Mouse (Mus musculus): ENCODE data around the gene Paox. TPM values are rescaled to one million over a fixed set of nuclear protein-coding genes. Genes with fewer than 3 reads are reported as not detected.

Gene Paox
- total RNA-seq, 1 experiment: 9.1 TPM

DNA sequence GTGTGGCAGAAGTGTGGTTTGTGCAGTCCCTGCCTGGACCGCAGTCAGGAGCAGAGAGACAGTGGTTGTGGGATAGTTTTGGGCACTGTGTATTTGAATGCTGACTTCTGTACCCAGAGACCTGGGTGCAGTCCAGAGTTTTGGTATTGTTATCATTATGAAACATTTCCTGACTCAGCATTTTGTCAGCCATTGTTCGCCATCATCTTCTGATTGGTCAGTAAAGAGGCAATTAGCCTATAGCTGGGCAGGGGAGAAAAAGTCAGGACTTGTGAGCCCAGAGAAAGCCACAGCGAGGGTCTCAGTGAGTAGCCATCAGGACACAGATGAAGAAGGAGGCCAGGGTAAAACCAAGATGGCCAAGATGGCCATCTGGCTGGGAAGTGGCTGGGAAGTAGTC, 44.8 kb downstream of the Paox start:
- TF ChIP-seq ZC3H11A (IDR thresholded peaks at IDR 0.05; ENCODE audit: borderline replicate concordance, low read depth, low read length) (no peak), MAFK (IDR thresholded peaks at IDR 0.05; ENCODE audit: insufficient read depth, low read depth, low read length) (peak; percentile 80)
- Histone ChIP-seq H3K27ac (ENCODE audit: insufficient read depth, low read depth, low read length, poor library complexity, severe bottlenecking) (no peak overlapping the region), H3K36me3 (ENCODE audit: control insufficient read depth, insufficient read depth, low read length, poor library complexity, severe bottlenecking) (no peaks in the 10 kb centered on the region), H3K4me3 (ENCODE audit: insufficient read depth in 1 of 2, low read depth in 1 of 2, low read length in 2 of 2, poor library complexity in 1 of 2, severe bottlenecking in 1 of 2) (no peak overlapping the region), H3K9me3 (ENCODE audit: control insufficient read depth, insufficient read depth, low read depth, low read length) (no peaks in the 10 kb centered on the region), H3K4me1 (ENCODE audit: control insufficient read depth in 2 of 2, insufficient read depth in 2 of 2, low read length in 2 of 2, poor library complexity in 1 of 2) (no peaks in the 10 kb centered on the region), H3K9ac (ENCODE audit: insufficient read depth, low read depth, low read length, poor library complexity, severe bottlenecking) (no peak overlapping the region)
- in situ Hi-C loops (cut with MboI; ENCODE audit: low sequenced_read_pairs in 2 of 2, unreplicated experiment in 2 of 2): no loop called here
- DNase-seq (ENCODE audit: low read depth, low spot score): no peak

DNA sequence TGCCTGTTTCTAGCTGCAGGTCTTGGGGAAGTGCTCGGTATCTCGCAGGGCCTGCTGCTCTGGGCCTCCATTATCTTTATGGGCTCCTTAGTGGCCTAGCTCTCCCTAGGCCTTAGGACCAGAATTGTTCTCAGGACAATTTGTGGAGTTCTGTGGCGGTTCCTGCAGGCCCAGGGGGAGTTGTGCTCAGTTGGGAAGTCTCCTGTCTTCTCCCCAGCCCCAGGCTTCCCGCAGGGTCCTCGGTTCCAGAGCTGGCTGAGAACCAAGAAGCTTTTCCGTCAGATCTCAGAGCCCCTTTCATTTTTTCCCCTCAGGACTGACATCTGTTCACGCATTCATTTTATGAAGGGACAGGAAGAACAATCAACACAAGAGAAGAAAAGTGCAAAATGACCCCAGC, 49.1 kb downstream of the Paox start, which contains the start of gene Olfr522:
Gene Olfr522, minus strand, starts transcription at position 101 of the 400 bp plus-strand sequence.
- no peak within 1 kb of the TSS for H3K9ac ChIP-seq (ENCODE audit: insufficient read depth, low read depth, low read length, poor library complexity, severe bottlenecking)
- DNase-seq (ENCODE audit: low read depth, low spot score): no peak
- in situ Hi-C loops (cut with MboI; ENCODE audit: low sequenced_read_pairs in 2 of 2, unreplicated experiment in 2 of 2): no loop called here
- H3K4me1 ChIP-seq (ENCODE audit: control insufficient read depth in 2 of 2, insufficient read depth in 2 of 2, low read length in 2 of 2, poor library complexity in 1 of 2): no peaks in the 10 kb centered on the region
- no peaks in the 10 kb centered on the region for H3K36me3 ChIP-seq (ENCODE audit: control insufficient read depth, insufficient read depth, low read length, poor library complexity, severe bottlenecking)
- no peak within 1 kb of the TSS; the same call in 1 of the 2 replicates for H3K27ac ChIP-seq (ENCODE audit: insufficient read depth, low read depth, low read length, poor library complexity, severe bottlenecking)
- TF ChIP-seq HCFC1 (IDR thresholded peaks at IDR 0.05; ENCODE audit: borderline replicate concordance, insufficient read depth, low read length) (no peak), CHD2 (IDR thresholded peaks at IDR 0.05; ENCODE audit: low read depth, low read length) (no peak), MAFK (IDR thresholded peaks at IDR 0.05; ENCODE audit: insufficient read depth, low read depth, low read length) (no peak), ZC3H11A (IDR thresholded peaks at IDR 0.05; ENCODE audit: borderline replicate concordance, low read depth, low read length) (no peak), ZNF384 (IDR thresholded peaks at IDR 0.05; ENCODE audit: low read depth, low read length) (no peak)
- no peaks in the 10 kb centered on the region for H3K9me3 ChIP-seq (ENCODE audit: control insufficient read depth, insufficient read depth, low read depth, low read length)
- no peak within 1 kb of the TSS for H3K4me3 ChIP-seq (ENCODE audit: insufficient read depth in 1 of 2, low read depth in 1 of 2, low read length in 2 of 2, poor library complexity in 1 of 2, severe bottlenecking in 1 of 2)

DNA sequence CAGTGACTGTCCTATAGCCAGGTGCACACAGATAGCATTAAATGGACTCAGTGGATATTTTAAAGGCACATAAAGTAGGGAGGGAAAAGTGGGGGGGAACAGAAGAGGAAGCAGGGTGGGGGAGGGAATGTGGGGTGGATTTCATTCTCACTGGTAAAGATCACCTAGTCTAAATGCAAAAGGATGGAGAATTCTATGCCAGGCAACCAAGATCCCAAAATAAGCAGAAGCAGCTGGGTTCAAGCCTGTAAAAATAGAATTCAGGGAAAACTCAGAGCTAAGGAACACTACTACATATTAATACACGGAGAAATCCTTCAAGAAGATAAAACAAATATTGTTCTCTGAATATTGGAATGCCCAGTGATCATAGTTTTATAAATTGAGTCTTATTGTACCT, 52.4 kb downstream of the Paox start:
- H3K9me3 ChIP-seq (ENCODE audit: control insufficient read depth, insufficient read depth, low read depth, low read length): no peaks in the 10 kb centered on the region
- no peak for DNase-seq (ENCODE audit: low read depth, low spot score)
- H3K36me3 ChIP-seq (ENCODE audit: control insufficient read depth, insufficient read depth, low read length, poor library complexity, severe bottlenecking): no peaks in the 10 kb centered on the region
- no peak overlapping the region for H3K4me3 ChIP-seq (ENCODE audit: insufficient read depth in 1 of 2, low read depth in 1 of 2, low read length in 2 of 2, poor library complexity in 1 of 2, severe bottlenecking in 1 of 2)
- in situ Hi-C loops (cut with MboI; ENCODE audit: low sequenced_read_pairs in 2 of 2, unreplicated experiment in 2 of 2): no loop called here
- TF ChIP-seq CHD2 (IDR thresholded peaks at IDR 0.05; ENCODE audit: low read depth, low read length) (no peak), ZC3H11A (IDR thresholded peaks at IDR 0.05; ENCODE audit: borderline replicate concordance, low read depth, low read length) (no peak), HCFC1 (IDR thresholded peaks at IDR 0.05; ENCODE audit: borderline replicate concordance, insufficient read depth, low read length) (no peak), ZNF384 (IDR thresholded peaks at IDR 0.05; ENCODE audit: low read depth, low read length) (no peak), MAFK (IDR thresholded peaks at IDR 0.05; ENCODE audit: insufficient read depth, low read depth, low read length) (no peak)
- H3K4me1 ChIP-seq (ENCODE audit: control insufficient read depth in 2 of 2, insufficient read depth in 2 of 2, low read length in 2 of 2, poor library complexity in 1 of 2): peaks cover 0 to 7% of the 10 kb centered on the region in 2 experiments; a peak in 1 of 4 replicates
- no peak overlapping the region for H3K27ac ChIP-seq (ENCODE audit: insufficient read depth, low read depth, low read length, poor library complexity, severe bottlenecking)
- no peak overlapping the region for H3K9ac ChIP-seq (ENCODE audit: insufficient read depth, low read depth, low read length, poor library complexity, severe bottlenecking)

DNA sequence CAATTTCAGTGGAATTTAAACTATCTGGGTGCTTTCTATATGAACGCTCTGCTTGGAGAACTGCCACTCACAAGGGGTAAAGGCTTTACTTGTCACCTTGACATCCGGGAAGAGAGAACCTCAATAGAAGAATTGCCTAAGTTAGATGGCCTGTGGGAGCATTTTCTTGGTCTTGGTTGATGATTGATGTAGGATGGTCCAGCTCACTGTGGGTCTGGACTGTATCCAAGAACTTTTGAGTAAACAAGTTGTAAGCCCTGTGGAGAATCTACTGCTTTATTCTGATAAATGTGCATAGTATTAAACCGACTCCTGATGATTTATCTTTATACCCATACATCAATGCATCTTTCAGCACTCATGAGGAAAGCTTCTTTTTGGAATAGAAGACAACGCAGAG, 53.8 kb downstream of the Paox start:
- no peaks in the 10 kb centered on the region for H3K36me3 ChIP-seq (ENCODE audit: control insufficient read depth, insufficient read depth, low read length, poor library complexity, severe bottlenecking)
- DNase-seq (ENCODE audit: low read depth, low spot score): no peak
- in situ Hi-C loops (cut with MboI; ENCODE audit: low sequenced_read_pairs in 2 of 2, unreplicated experiment in 2 of 2): no loop called here
- H3K27ac ChIP-seq (ENCODE audit: insufficient read depth, low read depth, low read length, poor library complexity, severe bottlenecking): no peak overlapping the region
- no peak overlapping the region for H3K4me3 ChIP-seq (ENCODE audit: insufficient read depth in 1 of 2, low read depth in 1 of 2, low read length in 2 of 2, poor library complexity in 1 of 2, severe bottlenecking in 1 of 2)
- H3K4me1 ChIP-seq (ENCODE audit: control insufficient read depth in 2 of 2, insufficient read depth in 2 of 2, low read length in 2 of 2, poor library complexity in 1 of 2): peaks cover 0 to 7% of the 10 kb centered on the region in 2 experiments; a peak in 1 of 4 replicates
- no peak overlapping the region for H3K9ac ChIP-seq (ENCODE audit: insufficient read depth, low read depth, low read length, poor library complexity, severe bottlenecking)
- TF ChIP-seq HCFC1 (IDR thresholded peaks at IDR 0.05; ENCODE audit: borderline replicate concordance, insufficient read depth, low read length) (no peak), ZC3H11A (IDR thresholded peaks at IDR 0.05; ENCODE audit: borderline replicate concordance, low read depth, low read length) (no peak), ZNF384 (IDR thresholded peaks at IDR 0.05; ENCODE audit: low read depth, low read length) (no peak), MAFK (IDR thresholded peaks at IDR 0.05; ENCODE audit: insufficient read depth, low read depth, low read length) (no peak), CHD2 (IDR thresholded peaks at IDR 0.05; ENCODE audit: low read depth, low read length) (no peak)
- H3K9me3 ChIP-seq (ENCODE audit: control insufficient read depth, insufficient read depth, low read depth, low read length): no peaks in the 10 kb centered on the region

DNA sequence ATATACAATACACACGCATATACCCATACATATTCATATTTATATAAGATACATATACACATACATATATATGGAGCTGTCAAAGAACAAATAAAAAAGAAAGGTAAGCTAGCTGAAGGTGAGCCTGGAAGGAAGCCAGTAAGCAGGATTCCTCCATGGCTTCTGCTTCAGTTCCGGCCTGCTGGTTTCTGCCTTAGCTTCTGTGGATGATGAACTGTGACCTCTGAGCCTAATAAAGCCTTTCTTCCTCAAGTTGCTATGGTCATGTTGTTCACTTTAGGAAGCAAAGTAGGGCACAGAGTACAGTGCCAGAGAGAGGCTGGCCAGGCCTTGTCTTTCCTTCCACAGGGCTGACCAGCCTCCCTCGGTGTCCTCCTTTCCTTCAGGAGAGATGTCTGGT, 55.3 kb downstream of the Paox start:
- no peak overlapping the region for H3K27ac ChIP-seq (ENCODE audit: insufficient read depth, low read depth, low read length, poor library complexity, severe bottlenecking)
- TF ChIP-seq CHD2 (IDR thresholded peaks at IDR 0.05; ENCODE audit: low read depth, low read length) (no peak), ZC3H11A (IDR thresholded peaks at IDR 0.05; ENCODE audit: borderline replicate concordance, low read depth, low read length) (no peak), HCFC1 (IDR thresholded peaks at IDR 0.05; ENCODE audit: borderline replicate concordance, insufficient read depth, low read length) (no peak), MAFK (IDR thresholded peaks at IDR 0.05; ENCODE audit: insufficient read depth, low read depth, low read length) (no peak), ZNF384 (IDR thresholded peaks at IDR 0.05; ENCODE audit: low read depth, low read length) (no peak)
- DNase-seq (ENCODE audit: low read depth, low spot score): no peak
- H3K9ac ChIP-seq (ENCODE audit: insufficient read depth, low read depth, low read length, poor library complexity, severe bottlenecking): no peak overlapping the region
- H3K36me3 ChIP-seq (ENCODE audit: control insufficient read depth, insufficient read depth, low read length, poor library complexity, severe bottlenecking): no peaks in the 10 kb centered on the region
- peaks cover 0 to 7% of the 10 kb centered on the region in 2 experiments; a peak in 1 of 4 replicates for H3K4me1 ChIP-seq (ENCODE audit: control insufficient read depth in 2 of 2, insufficient read depth in 2 of 2, low read length in 2 of 2, poor library complexity in 1 of 2)
- H3K4me3 ChIP-seq (ENCODE audit: insufficient read depth in 1 of 2, low read depth in 1 of 2, low read length in 2 of 2, poor library complexity in 1 of 2, severe bottlenecking in 1 of 2): no peak overlapping the region
- in situ Hi-C loops (cut with MboI; ENCODE audit: low sequenced_read_pairs in 2 of 2, unreplicated experiment in 2 of 2): no loop called here
- H3K9me3 ChIP-seq (ENCODE audit: control insufficient read depth, insufficient read depth, low read depth, low read length): no peaks in the 10 kb centered on the region
